Mouse (Mus musculus) heart, embryonic 15.5 days (tissue): ENCODE measurements around the gene Cnst. TPM values are rescaled to one million over a fixed set of nuclear protein-coding genes. Genes with fewer than 3 reads are reported as not detected.

ENCODE experiments used
- ATAC-seq: fragments of 200-750 bp; cut with Nextera tagmentation; replicated peaks from 2 replicates; pipeline ENCODE4 v1.8.0; 2017; ENCODE audit warnings: low read depth, moderate TSS enrichment; ENCODE audit not compliant: insufficient number of reproducible peaks, insufficient read depth, low FRiP score
- H3K27ac ChIP-seq: fragments of 300-500 bp; sonication (generic); 2 replicates; pipeline ENCODE4 v1.5.1; 2015; ENCODE audit warnings: mild to moderate bottlenecking, inconsistent platforms
- H3K27me3 ChIP-seq: fragments of 300-500 bp; sonication (generic); 2 replicates; pipeline ENCODE4 v1.6.1; 2015; ENCODE audit warnings: inconsistent platforms
- H3K36me3 ChIP-seq: fragments of 300-500 bp; sonication (generic); 2 replicates; pipeline ENCODE4 v1.6.1; 2015; ENCODE audit warnings: mild to moderate bottlenecking, inconsistent platforms
- H3K4me1 ChIP-seq: fragments of 300-500 bp; sonication (generic); replicated peaks from 2 replicates; pipeline ENCODE4 v1.6.1; 2015; ENCODE audit warnings: inconsistent platforms
- H3K4me2 ChIP-seq: fragments of 300-500 bp; sonication (generic); 2 replicates; pipeline ENCODE4 v1.6.1; 2015; ENCODE audit warnings: inconsistent platforms, mild to moderate bottlenecking, moderate library complexity
- H3K4me3 ChIP-seq: fragments of 300-500 bp; sonication (generic); 2 replicates; pipeline ENCODE4 v1.5.1; 2015; ENCODE audit warnings: mild to moderate bottlenecking, inconsistent platforms
- H3K9ac ChIP-seq: fragments of 300-500 bp; sonication (generic); 2 replicates; pipeline ENCODE4 v1.6.1; 2015; ENCODE audit warnings: mild to moderate bottlenecking, inconsistent platforms
- H3K9me3 ChIP-seq: fragments of 300-500 bp; sonication (generic); replicated peaks from 2 replicates; pipeline ENCODE4 v1.6.1; 2016; ENCODE audit warnings: inconsistent platforms
- WGBS: fragments of 180-500 bp; shearing (Covaris S2); methylation state at CpG from one replicate; pipeline ENCODE4 v1.1.7; 2015; ENCODE audit warnings: mixed read lengths; 5-methylcytosine and 5-hydroxymethylcytosine counted together
- polyA plus RNA-seq: library from polyadenylated mRNA; unstranded; fragments of >200 nt; fragmentation: Nextera tagmentation; extraction: Ambion mirVana; gene quantifications from 2 replicates; pipeline ENCODE4 v1.2.1, GENCODE M21; 2015

The Cnst gene
- polyA plus RNA-seq, 1 experiment from 2014 or later, result 16.6 TPM

DNA sequence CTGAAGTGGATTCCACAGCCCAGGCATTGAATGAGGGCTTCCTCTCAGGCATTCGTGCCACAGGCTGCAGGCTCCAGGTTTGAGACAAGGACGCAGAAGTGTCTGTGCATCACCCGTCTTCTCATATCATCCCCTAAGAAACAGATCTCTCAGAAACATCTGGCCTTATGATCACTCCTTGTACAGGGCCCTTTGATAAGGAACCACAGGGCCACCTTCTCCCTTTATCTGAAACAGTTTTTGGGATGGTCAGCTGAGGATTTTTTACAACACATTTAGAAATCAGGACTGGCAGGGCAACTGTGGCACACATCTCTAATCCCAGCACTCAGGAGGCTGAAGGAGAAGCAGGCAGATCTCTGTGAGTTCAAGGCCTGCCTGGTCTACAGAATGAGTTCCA is 103.2 kb downstream of the Cnst start:
- Histone ChIP-seq H3K4me3 (no peak overlapping the region), H3K27ac (no peak overlapping the region)
- WGBS, result 69% methylated on average over 3 of the region's 3 CpGs

DNA sequence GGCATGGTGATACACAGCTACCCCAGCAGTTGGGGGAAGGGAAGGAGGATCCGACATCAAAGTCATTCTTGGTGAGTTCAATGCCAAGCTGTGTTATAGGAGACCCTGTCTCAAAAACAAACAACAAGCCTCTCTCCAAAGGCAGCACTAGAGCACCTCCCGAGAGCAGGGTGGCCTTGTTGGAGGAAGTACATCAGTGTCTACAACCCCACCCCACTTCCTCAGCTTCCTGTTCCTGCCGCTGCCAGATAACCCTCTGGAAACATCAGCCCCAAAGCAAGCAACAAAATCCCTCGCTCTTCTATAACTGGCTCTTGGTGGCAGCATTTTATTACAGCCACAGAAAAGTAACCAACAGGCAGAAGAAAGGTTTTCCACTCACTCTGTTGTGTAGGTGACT is 104.1 kb downstream of the Cnst start:
- no peaks in the 10 kb centered on the region for H3K36me3 ChIP-seq
- no peak for ATAC-seq
- no peaks in the 10 kb centered on the region for H3K9me3 ChIP-seq
- H3K27ac ChIP-seq, result no peak overlapping the region
- no peak overlapping the region for H3K4me2 ChIP-seq
- WGBS, result 55% methylated on average over 4 of the region's 4 CpGs
- H3K9ac ChIP-seq, result no peak overlapping the region
- H3K4me3 ChIP-seq, result no peak overlapping the region
- peaks cover 6% of the 10 kb centered on the region; the same call in 1 of the 2 replicates for H3K4me1 ChIP-seq
- no peaks in the 10 kb centered on the region for H3K27me3 ChIP-seq

More for the DNA sequence above, 103.2 kb downstream of the Cnst start:
- ATAC-seq, result no peak
- H3K4me1 ChIP-seq, result peaks cover 6% of the 10 kb centered on the region; the same call in 1 of the 2 replicates
- no peaks in the 10 kb centered on the region; the same call in 1 of the 2 replicates for H3K27me3 ChIP-seq
- no peaks in the 10 kb centered on the region for H3K9me3 ChIP-seq
- H3K9ac ChIP-seq, result no peak overlapping the region
- H3K4me2 ChIP-seq, result no peak overlapping the region
- no peaks in the 10 kb centered on the region for H3K36me3 ChIP-seq

DNA sequence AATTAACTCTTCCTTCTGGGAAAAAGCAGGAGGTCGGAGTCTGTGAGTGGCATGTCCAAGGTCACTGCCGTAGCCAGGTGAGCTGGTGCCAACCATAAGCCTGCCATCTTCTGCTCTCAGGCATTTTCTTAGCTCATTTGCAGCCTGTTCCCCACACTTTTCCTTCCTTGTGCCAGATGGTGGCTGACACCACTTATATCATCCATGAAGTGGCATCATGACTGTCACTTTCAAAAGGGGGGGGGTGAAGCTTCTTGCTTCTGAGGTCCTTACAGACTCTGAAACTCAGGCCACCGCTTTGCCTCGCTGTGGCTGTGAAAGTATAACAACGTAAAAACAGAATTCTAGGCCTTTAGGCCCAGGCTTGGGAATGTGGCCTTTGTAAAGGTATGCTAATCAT is 105.1 kb downstream of the Cnst start:
- Histone ChIP-seq H3K27ac (no peak overlapping the region), H3K9ac (no peak overlapping the region), H3K4me1 (peaks cover 4% of the 10 kb centered on the region; the same call in 1 of the 2 replicates), H3K4me2 (no peak overlapping the region), H3K4me3 (no peak overlapping the region), H3K9me3 (no peaks in the 10 kb centered on the region), H3K36me3 (no peaks in the 10 kb centered on the region), H3K27me3 (no peaks in the 10 kb centered on the region)
- ATAC-seq, result no peak
- 72% methylated on average over 5 of the region's 5 CpGs for WGBS

DNA sequence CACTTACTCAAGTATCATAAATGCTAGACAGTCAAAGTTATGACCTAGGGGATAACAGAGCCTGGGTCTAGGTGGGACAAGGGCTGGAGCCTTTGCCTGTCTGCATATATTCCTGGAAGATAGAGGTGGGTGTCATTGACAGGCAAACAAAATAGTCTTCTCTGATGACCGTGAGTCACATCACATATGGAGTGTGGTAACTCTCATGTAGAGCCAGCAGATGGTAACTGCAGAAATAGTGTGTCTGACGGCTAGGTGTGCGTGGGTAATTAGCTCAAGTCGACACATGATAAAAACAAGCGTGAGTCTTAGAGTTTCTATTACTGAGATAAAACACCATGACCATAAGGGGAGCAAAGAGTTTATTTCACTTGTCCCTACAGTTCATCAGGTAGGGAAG is 116.9 kb downstream of the Cnst start:
- Histone ChIP-seq H3K4me3 (no peak overlapping the region), H3K4me1 (0 out of 2 replicates have a peak, but pooled peaks cover 5% of the 10 kb centered on the region), H3K4me2 (no peak overlapping the region), H3K9ac (no peak overlapping the region), H3K27me3 (no peaks in the 10 kb centered on the region), H3K9me3 (no peaks in the 10 kb centered on the region), H3K27ac (no peak overlapping the region), H3K36me3 (no peaks in the 10 kb centered on the region)
- 69% methylated on average over 5 of the region's 5 CpGs for WGBS
- ATAC-seq, result no peak

DNA sequence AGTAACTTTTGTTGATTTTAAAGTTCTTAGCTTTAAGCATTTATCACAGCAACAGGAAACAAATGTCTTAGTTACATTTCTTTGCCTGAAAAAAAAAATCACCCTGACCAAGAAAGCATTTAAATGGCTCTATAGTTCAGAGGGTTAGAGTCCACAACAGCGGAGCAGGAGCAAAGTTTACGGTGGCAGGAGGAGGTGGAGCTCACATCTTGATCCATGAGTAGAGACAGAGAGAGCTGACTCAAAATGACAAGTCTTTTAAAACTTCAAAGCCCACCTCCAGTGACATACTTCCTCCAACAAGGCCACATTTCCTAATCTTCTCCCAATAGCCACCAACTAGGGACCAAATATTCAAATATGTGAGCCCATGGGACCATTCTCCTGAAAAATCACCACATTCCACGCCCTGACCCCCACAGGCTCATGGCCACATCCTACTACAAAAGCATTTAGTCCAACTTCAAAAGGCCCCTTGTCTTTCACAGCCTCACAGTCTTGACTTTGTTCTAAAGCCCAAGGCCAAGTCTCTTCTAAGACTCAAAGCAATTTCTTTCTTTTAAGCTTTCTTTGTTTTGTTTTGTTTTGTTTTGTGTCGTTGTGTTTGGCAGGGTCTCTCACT is 118.2 kb downstream of the Cnst start:
- Histone ChIP-seq H3K9me3 (no peaks in the 10 kb centered on the region), H3K9ac (no peak overlapping the region), H3K4me3 (no peak overlapping the region), H3K4me2 (no peak overlapping the region), H3K4me1 (peaks cover 10% of the 10 kb centered on the region), H3K36me3 (no peaks in the 10 kb centered on the region), H3K27ac (no peak overlapping the region), H3K27me3 (no peaks in the 10 kb centered on the region)
- no peak for ATAC-seq
- WGBS, result 69% methylated on average over 4 of the region's 4 CpGs

DNA sequence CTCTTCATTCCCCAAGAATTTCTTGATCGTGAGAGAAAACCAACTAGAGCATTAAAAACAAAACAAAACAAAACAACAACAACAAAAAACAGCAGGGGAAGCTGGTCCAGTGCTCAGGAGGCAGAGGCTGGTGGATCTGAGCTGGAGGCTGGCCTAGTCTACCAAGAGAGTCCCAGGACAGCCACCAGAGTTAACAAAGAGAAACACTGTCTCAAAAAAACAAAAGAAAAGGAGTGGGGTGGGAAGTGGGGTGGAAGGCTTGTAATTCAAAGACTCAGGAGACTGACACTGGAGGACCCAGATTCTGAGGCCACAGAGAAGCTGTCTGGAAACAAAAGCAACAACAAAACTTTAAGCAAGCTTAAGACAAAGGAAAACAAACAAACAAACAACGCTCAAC is 120.8 kb downstream of the Cnst start:
- no peak for ATAC-seq
- no peaks in the 10 kb centered on the region for H3K27me3 ChIP-seq
- peak overlapping the region; percentile 88; the same call in 1 of the 2 replicates for H3K4me3 ChIP-seq
- H3K4me2 ChIP-seq, result peak overlapping the region; percentile 93
- no peaks in the 10 kb centered on the region for H3K9me3 ChIP-seq
- H3K9ac ChIP-seq, result no peak overlapping the region
- peaks cover 14% of the 10 kb centered on the region for H3K4me1 ChIP-seq
- H3K27ac ChIP-seq, result no peak overlapping the region; the same call in none of the 2 replicates
- no peaks in the 10 kb centered on the region for H3K36me3 ChIP-seq
- 71% methylated on average over 2 of the region's 2 CpGs for WGBS

DNA sequence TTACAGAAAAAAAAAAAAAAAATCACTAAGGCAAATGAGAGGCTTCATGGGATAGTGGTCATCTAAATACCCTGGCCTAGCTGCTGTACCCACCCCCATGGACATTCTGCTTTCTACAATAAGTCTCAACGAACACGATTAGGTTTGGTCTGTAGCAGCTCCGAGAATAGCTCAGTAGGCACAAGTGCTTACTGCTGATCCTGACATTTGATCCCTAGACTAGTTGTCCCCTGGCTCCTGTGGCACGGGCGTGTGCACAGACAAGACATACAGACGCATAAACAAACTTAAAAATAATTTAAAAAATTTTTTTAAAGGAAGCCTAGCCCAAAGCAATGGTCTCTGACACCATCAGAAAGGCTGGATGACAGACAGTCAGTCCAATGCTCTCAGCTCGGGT is 121.3 kb downstream of the Cnst start:
- H3K4me2 ChIP-seq, result peak overlapping the region; percentile 93
- H3K36me3 ChIP-seq, result peaks cover 2% of the 10 kb centered on the region; the same call in 1 of the 2 replicates
- H3K27ac ChIP-seq, result peak overlapping the region; percentile 93
- no peaks in the 10 kb centered on the region for H3K27me3 ChIP-seq
- H3K4me1 ChIP-seq, result peaks cover 14% of the 10 kb centered on the region
- peak overlapping the region; percentile 88 for H3K4me3 ChIP-seq
- no peaks in the 10 kb centered on the region for H3K9me3 ChIP-seq
- peak overlapping the region; percentile 87 for H3K9ac ChIP-seq
- ATAC-seq, result no peak
- 12% methylated on average over 7 of the region's 7 CpGs for WGBS

DNA sequence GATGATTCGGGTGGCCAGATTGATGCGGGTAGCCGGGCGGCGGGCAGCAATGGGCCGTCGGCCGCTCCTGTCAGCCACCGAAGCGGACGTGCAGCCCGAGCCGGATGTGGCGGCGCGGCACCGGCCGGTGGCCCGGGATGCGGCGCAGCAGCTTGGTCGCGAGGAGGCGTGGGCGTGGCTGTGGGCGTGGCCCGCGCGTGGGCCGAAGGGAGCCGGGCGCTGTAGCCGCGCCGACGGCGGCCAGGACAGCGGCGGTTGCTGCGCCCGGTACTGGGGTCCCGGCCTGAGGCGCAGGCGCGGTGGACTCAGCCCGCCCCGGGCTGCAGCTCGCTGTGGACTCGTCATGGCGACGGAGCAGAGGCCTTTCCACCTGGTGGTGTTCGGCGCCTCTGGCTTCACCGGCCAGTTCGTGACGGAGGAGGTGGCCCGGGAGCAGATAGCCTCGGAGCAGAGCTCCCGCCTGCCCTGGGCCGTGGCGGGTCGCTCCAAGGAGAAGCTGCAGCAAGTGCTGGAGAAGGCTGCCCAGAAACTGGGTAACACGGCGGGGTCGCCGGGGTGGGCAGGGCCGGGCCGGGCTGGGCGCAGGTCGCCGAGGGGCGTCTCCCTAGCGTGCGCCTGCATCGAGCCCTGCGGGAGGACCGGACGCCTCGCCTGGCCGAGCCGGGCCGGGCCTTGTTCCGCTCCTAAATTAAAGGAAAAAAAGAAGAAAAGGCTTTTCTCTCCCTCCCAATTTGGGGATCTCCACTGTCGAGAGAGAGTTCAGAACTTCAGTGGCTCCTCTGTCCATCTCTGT is 122.0 kb downstream of the Cnst start, which contains the start of gene Sccpdh:
Gene Sccpdh (plus strand): TSS at position 198 of the 793 bp plus-strand sequence.
- Histone ChIP-seq H3K27ac (peak within 1 kb of the TSS; percentile 93), H3K4me1 (peaks cover 14% of the 10 kb centered on the region), H3K36me3 (peaks cover 5% of the 10 kb centered on the region; the same call in 1 of the 2 replicates), H3K9me3 (no peaks in the 10 kb centered on the region), H3K4me3 (peak within 1 kb of the TSS; percentile 88), H3K9ac (peak within 1 kb of the TSS; percentile 87), H3K4me2 (peak within 1 kb of the TSS; percentile 93), H3K27me3 (no peaks in the 10 kb centered on the region)
- WGBS, result under 1% methylated on average over 82 of the region's 84 CpGs
- peak; percentile 97 for ATAC-seq

DNA sequence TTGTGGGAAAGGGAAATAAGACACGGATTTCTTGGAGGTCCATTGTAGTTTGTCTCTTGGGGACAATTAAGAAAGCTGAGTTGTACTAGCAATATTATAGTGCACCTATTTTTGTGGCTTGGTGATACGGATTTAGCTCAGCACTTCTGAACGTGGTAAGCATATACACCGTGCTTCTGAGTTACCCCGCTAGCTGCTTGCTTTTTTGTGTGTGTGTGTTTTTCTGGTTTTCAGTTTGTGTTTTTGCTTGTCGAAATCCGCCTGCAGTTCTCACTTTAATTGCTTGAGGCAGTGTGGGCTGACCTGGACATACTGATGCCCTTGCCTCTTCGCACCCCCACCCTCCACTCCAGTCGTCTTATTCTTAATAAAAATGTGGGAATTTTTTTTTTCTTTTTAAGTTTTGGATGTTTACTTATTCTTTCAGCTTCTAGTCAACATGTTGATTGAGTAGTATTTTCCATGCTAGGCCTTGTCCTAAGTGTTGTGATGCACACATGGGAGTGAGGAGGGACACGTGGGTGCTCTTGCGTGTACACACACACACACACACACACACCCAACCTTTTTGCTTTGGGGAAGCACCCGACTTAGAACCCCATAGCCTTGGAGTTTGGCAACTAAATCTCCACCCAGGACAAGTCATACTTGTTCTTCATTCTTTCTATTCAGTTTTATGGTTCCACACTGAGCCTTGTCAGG is 122.8 kb downstream of the Cnst start:
- Histone ChIP-seq H3K9ac (peak overlapping the region; percentile 87), H3K9me3 (no peaks in the 10 kb centered on the region), H3K4me3 (peak overlapping the region; percentile 88), H3K27ac (peak overlapping the region; percentile 93), H3K36me3 (peaks cover 11% of the 10 kb centered on the region; the same call in 1 of the 2 replicates), H3K4me2 (peak overlapping the region; percentile 93), H3K27me3 (no peaks in the 10 kb centered on the region), H3K4me1 (peaks cover 14% of the 10 kb centered on the region)
- ATAC-seq, result no peak
- WGBS, result 18% methylated on average over 12 of the region's 12 CpGs

DNA sequence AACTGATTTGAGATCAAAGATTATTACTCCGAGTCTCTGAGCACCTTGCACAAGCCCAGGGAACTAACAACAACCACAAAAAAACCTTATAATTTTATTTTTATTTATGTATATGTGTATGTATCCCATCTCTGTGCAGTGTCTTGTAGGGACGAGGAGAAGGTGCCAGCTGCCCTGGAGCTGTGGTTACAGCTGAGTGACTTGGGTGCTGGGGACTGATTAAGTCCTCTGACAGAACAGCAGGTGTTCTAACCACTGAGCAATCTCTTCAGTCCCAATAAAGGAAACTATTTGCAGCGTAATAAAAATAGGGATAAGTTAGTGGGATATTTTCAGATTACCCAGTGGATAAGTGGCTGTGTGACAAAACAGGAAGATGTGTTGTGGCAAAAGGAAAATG is 128.2 kb downstream of the Cnst start:
- no peaks in the 10 kb centered on the region for H3K27me3 ChIP-seq
- H3K9me3 ChIP-seq, result no peaks in the 10 kb centered on the region
- H3K27ac ChIP-seq, result no peak overlapping the region
- H3K9ac ChIP-seq, result no peak overlapping the region
- H3K4me1 ChIP-seq, result peaks cover 4% of the 10 kb centered on the region
- H3K36me3 ChIP-seq, result peaks cover 40% of the 10 kb centered on the region
- 88% methylated on average over 3 of the region's 3 CpGs for WGBS
- no peak overlapping the region for H3K4me2 ChIP-seq
- ATAC-seq, result no peak
- H3K4me3 ChIP-seq, result no peak overlapping the region

DNA sequence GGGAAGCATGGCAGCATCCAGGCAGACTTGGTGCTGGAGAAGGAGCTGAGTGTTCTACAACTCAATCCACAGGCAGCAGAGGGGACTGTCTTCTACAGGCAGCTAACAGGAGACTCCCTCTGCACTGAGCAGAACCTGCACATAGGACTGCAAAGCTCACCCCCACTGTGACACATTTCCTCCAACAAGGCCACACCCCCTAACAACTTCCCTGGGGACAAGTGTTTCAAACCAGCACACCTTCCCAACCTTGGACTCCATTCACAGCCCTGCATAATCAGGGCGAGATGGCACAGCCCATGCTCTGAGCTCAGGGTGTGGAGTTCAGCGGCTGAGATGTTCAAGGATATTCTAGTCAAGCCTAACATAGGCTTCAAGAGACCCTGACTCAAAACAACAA is 130.9 kb downstream of the Cnst start:
- Histone ChIP-seq H3K27me3 (no peaks in the 10 kb centered on the region), H3K4me1 (no peaks in the 10 kb centered on the region), H3K36me3 (peaks cover 61% of the 10 kb centered on the region), H3K27ac (no peak overlapping the region), H3K9ac (no peak overlapping the region), H3K4me2 (no peak overlapping the region), H3K4me3 (no peak overlapping the region), H3K9me3 (no peaks in the 10 kb centered on the region)
- ATAC-seq, result no peak
- WGBS, result 88% methylated on average over 2 of the region's 2 CpGs
